Mouse (Mus musculus) CH12.LX (cell line): ENCODE data around the gene Eif5b. TPM values are rescaled to one million over a fixed set of nuclear protein-coding genes. Genes with fewer than 3 reads are reported as not detected.

Source experiments
- DNase-seq: peaks from one replicate; pipeline ENCODE4 v3.0.0-alpha.2; 2013; ENCODE audit errors: extremely low read depth
- H3K27ac ChIP-seq: 2 replicates; pipeline ENCODE4 v1.5.1; 2012; ENCODE audit warnings: low read depth, mild to moderate bottlenecking, control low read depth, moderate library complexity; ENCODE audit not compliant: insufficient read depth
- H3K27me3 ChIP-seq: replicated peaks from 2 replicates; pipeline ENCODE3; 2012; ENCODE audit warnings: inconsistent platforms
- H3K36me3 ChIP-seq, 2 experiments: replicated peaks in 1 of 2; 2 replicates each; pipeline versions ENCODE3 to v1.6.1; 2012; ENCODE audit warnings: inconsistent platforms in 1 of 2, low read length in 1 of 2, mild to moderate bottlenecking in 1 of 2, mixed read lengths in 1 of 2, moderate library complexity in 1 of 2; ENCODE audit not compliant: control insufficient read depth in 1 of 2, insufficient read depth in 1 of 2
- H3K4me1 ChIP-seq, 2 experiments: 2 replicates each; pipeline ENCODE4 v1.6.1; 2012; ENCODE audit warnings: inconsistent platforms in 1 of 2, moderate library complexity in 1 of 2; ENCODE audit not compliant: insufficient read depth in 2 of 2, control insufficient read depth in 1 of 2
- H3K4me2 ChIP-seq: 2 replicates; pipeline ENCODE4 v1.6.1; 2012; ENCODE audit warnings: low read depth, mild to moderate bottlenecking, control low read depth; ENCODE audit not compliant: poor library complexity, insufficient read depth, severe bottlenecking
- H3K4me3 ChIP-seq, 3 experiments: fragments of 150-350 bp in 1 of 3; sonication (generic) in 1 of 3; replicated peaks in 1 of 3; 2 replicates each; pipeline versions ENCODE3 to v1.5.1; 2011 to 2012; ENCODE audit warnings: low read depth in 2 of 3, low read length in 2 of 3, mild to moderate bottlenecking in 2 of 3, moderate library complexity in 2 of 3, control low read depth in 1 of 3, improper control_type of control experiment in 1 of 3, inconsistent platforms in 1 of 3, mixed read lengths in 1 of 3; ENCODE audit not compliant: poor library complexity in 1 of 3
- H3K79me2 ChIP-seq: replicated peaks from 2 replicates; pipeline ENCODE4 v1.6.1; 2012; ENCODE audit warnings: mild to moderate bottlenecking, moderate library complexity; ENCODE audit not compliant: control insufficient read depth, poor library complexity, insufficient read depth, severe bottlenecking; ENCODE audit errors: extremely low read depth
- H3K9ac ChIP-seq: 2 replicates; pipeline ENCODE4 v1.6.1; 2012; ENCODE audit warnings: low read depth, mild to moderate bottlenecking, control low read depth, moderate library complexity; ENCODE audit not compliant: insufficient read depth
- H3K9me3 ChIP-seq: replicated peaks from 2 replicates; pipeline ENCODE3; 2012; ENCODE audit warnings: low read length, inconsistent platforms, mixed read lengths
- BHLHE40 ChIP-seq: IDR thresholded peaks from 2 replicates; pipeline ENCODE4 v1.6.1; 2011; ENCODE audit warnings: mild to moderate bottlenecking, low read depth, low read length, improper control_type of control experiment
- CHD1 ChIP-seq: IDR thresholded peaks from 2 replicates; pipeline ENCODE4 v1.6.1; 2012; ENCODE audit warnings: low read depth, low read length, improper control_type of control experiment, inconsistent platforms
- ELF1 ChIP-seq: IDR thresholded peaks from 2 replicates; pipeline ENCODE4 v1.6.1; 2014; ENCODE audit warnings: low read depth, mild to moderate bottlenecking, inconsistent platforms, low read length, improper control_type of control experiment
- EP300 ChIP-seq: IDR thresholded peaks from 2 replicates; pipeline ENCODE4 v1.6.1; 2011; ENCODE audit warnings: low read length, improper control_type of control experiment
- HCFC1 ChIP-seq: IDR thresholded peaks from 2 replicates; pipeline ENCODE4 v1.6.1; 2012; ENCODE audit warnings: low read depth, mild to moderate bottlenecking, inconsistent platforms, low read length, improper control_type of control experiment
- JUN ChIP-seq: IDR thresholded peaks from 2 replicates; pipeline ENCODE4 v1.6.1; 2011; ENCODE audit warnings: low read depth, mild to moderate bottlenecking, low read length, improper control_type of control experiment, moderate library complexity; ENCODE audit not compliant: insufficient read depth
- MAFK ChIP-seq: IDR thresholded peaks from 2 replicates; pipeline ENCODE4 v1.6.1; 2011; ENCODE audit warnings: low read length, improper control_type of control experiment; ENCODE audit not compliant: insufficient replicate concordance
- MAX ChIP-seq: IDR thresholded peaks from 2 replicates; pipeline ENCODE4 v1.6.1; 2011; ENCODE audit warnings: low read length, improper control_type of control experiment
- NELFE ChIP-seq: IDR thresholded peaks from 2 replicates; pipeline ENCODE4 v1.6.1; 2011; ENCODE audit warnings: low read depth, low read length, improper control_type of control experiment
- RCOR1 ChIP-seq: conservative IDR thresholded peaks from 2 replicates; pipeline ENCODE4 v1.6.1; 2012; ENCODE audit warnings: low read depth, mild to moderate bottlenecking, inconsistent platforms, low read length, improper control_type of control experiment
- SMC3 ChIP-seq: IDR thresholded peaks from 2 replicates; pipeline ENCODE4 v1.6.1; 2011; ENCODE audit warnings: low read depth, low read length, improper control_type of control experiment
- TBP ChIP-seq: conservative IDR thresholded peaks from 2 replicates; pipeline ENCODE4 v1.6.1; 2011; ENCODE audit warnings: low read depth, low read length, improper control_type of control experiment
- TCF12 ChIP-seq: IDR thresholded peaks from 2 replicates; pipeline ENCODE4 v1.6.1; 2014; ENCODE audit warnings: low read depth, mild to moderate bottlenecking, inconsistent platforms, low read length, improper control_type of control experiment
- dilution Hi-C: fragments of 300-500 bp; cut with MboI; formaldehyde crosslinking; loops from 2 replicates; pipeline ENCODE4 v1.14.3; 2020; ENCODE audit warnings: low sequenced_read_pairs; ENCODE audit not compliant: extremely low pct_unique_long_range_greater_than_20kb, extremely low pct_ligation_motif_present
- in situ Hi-C: fragments of 300-500 bp; cut with MboI; formaldehyde crosslinking; loops from 3 replicates; pipeline ENCODE4 v1.14.3; 2019; ENCODE audit warnings: low sequenced_read_pairs, low pct_ligation_motif_present, low pct_unique_long_range_greater_than_20kb, mixed read lengths
- polyA plus RNA-seq: library from polyadenylated mRNA; unstranded; fragments of >175 nt; gene quantifications from 2 replicates; pipeline ENCODE4 v1.2.1, GENCODE M21; 2012; ENCODE audit warnings: low read depth; ENCODE audit not compliant: insufficient read length
- total RNA-seq, 2 experiments: library from RNA; depleted of rRNA; stranded (reverse); fragments of 300-350 nt in 1 of 2; fragments of >200 nt in 1 of 2; gene quantifications; 2 replicates each; pipeline ENCODE4 v1.2.3; 2012 to 2014

The Eif5b gene
- total and polyA plus RNA-seq, 3 experiments: 22.2 to 101 (median 29.8) TPM

DNA sequence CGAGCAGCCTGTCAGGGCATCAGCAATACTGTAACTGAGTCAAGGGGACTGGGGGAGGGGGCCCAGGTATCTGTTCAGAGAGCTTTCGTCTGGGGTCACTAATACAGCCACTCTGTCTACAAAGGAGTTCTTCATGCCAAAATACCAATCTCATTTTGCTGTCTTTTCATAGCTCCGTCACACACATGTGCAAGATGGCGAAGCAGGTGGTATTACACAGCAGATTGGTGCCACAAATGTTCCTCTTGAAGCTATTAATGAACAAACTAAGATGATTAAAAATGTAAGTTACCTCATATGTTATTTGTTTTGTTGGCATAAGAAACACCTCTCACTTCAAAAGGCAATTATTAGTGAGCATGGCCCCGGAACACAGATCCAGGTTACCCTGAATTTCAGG lies 39.6 kb downstream of the Eif5b start:
- DNase-seq: no peak
- H3K9ac ChIP-seq: no peak overlapping the region
- no peak overlapping the region for H3K4me2 ChIP-seq
- H3K9me3 ChIP-seq: no peaks in the 10 kb centered on the region
- H3K27me3 ChIP-seq: no peaks in the 10 kb centered on the region
- TF ChIP-seq NELFE: no peak
- TF ChIP-seq, all 38 proteins: peak for 0
- in situ Hi-C loops (no loop called here), dilution Hi-C loops (no loop called here)
- H3K27ac ChIP-seq: no peak overlapping the region
- no peaks in the 10 kb centered on the region for H3K79me2 ChIP-seq
- peaks cover 64 to 93% of the 10 kb centered on the region in 2 experiments for H3K36me3 ChIP-seq
- H3K4me1 ChIP-seq: no peaks in the 10 kb centered on the region
- no peak overlapping the region for H3K4me3 ChIP-seq

DNA sequence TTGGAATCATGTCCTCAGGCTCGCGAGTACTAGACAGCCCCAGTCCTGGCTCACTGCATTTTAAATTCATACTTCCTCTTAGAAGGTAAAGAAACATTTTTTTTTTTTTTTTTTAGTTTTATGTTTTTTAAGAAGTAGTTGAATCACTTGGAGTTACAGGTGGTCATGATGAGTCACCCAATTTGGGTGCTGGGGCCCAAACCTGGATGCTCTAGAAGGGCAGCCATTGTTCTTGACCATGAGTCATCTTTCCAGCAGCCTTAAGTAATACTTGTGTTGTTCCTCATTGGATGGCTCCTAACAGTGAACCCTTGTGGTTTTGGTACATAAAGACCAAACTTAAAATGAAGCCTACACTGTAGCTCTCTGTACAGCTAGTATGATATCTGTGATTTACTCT lies 41.1 kb downstream of the Eif5b start:
- in situ Hi-C loops: no loop called here
- Histone ChIP-seq H3K36me3 (peaks cover 59 to 93% of the 10 kb centered on the region in 2 experiments), H3K4me2 (no peak overlapping the region), H3K79me2 (no peaks in the 10 kb centered on the region), H3K9ac (no peak overlapping the region), H3K27me3 (no peaks in the 10 kb centered on the region), H3K27ac (no peak overlapping the region), H3K4me3 (no peak overlapping the region), H3K4me1 (no peaks in the 10 kb centered on the region), H3K9me3 (no peaks in the 10 kb centered on the region)
- dilution Hi-C loops: no loop called here
- DNase-seq: no peak
- no peak for TF ChIP-seq JUN
- TF ChIP-seq TBP: no peak
- no peak for TF ChIP-seq BHLHE40
- TF ChIP-seq MAFK: no peak
- TF ChIP-seq HCFC1: no peak
- no peak for TF ChIP-seq SMC3
- no peak for TF ChIP-seq MAX
- TF ChIP-seq CHD1: no peak
- TF ChIP-seq EP300: no peak

DNA sequence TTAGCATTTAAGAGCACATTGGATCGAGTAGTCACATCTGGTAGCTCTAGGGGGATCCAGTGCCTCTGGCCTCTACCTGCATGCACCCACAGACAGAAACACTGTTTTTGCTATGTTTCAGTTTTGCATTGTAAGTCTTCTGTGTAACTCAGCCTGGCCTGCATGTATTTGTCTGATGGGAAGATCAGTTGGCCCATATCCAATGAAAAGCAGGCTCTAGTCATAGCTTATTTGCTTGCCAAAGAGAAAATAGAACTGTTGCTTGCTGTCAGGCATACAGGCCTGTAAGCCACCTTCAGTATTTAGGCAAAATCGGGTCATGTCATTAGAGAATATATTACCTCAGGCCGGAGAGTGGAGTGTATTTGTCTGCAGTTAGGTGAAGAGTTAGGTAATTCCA lies 50.3 kb downstream of the Eif5b start:
- Histone ChIP-seq H3K27me3 (no peaks in the 10 kb centered on the region), H3K79me2 (no peaks in the 10 kb centered on the region), H3K4me2 (no peak overlapping the region), H3K36me3 (peaks cover 72 to 98% of the 10 kb centered on the region in 2 experiments), H3K27ac (no peak overlapping the region), H3K9ac (no peak overlapping the region), H3K4me1 (no peaks in the 10 kb centered on the region), H3K9me3 (no peaks in the 10 kb centered on the region), H3K4me3 (no peak overlapping the region)
- no peak for DNase-seq
- in situ Hi-C loops (no loop called here), dilution Hi-C loops (no loop called here)
- TF ChIP-seq TCF12 (no peak), HCFC1 (no peak), RCOR1 (no peak), SMC3 (no peak), ELF1 (no peak)
